Mouse (Mus musculus) neural tube, embryonic 14.5 days (tissue): ENCODE measurements at regions not wholly inside any gene's neighbourhood (a gene's known extent, or its start where the extent isn't known, plus 50 kb on each side); places are given as distances from the start of the nearest gene placed in this dataset.

Source experiments
- ATAC-seq: fragments of 200-750 bp; cut with Nextera tagmentation; 2 replicates; pipeline ENCODE4 v1.8.0; 2017; ENCODE audit warnings: low read depth, mild to moderate bottlenecking, moderate TSS enrichment, moderate library complexity
- H3K27ac ChIP-seq: fragments of 300-500 bp; sonication (generic); 2 replicates; pipeline ENCODE4 v1.5.1; 2014; ENCODE audit warnings: low read depth, mild to moderate bottlenecking, control low read depth, low read length, moderate library complexity, mixed read lengths
- H3K27me3 ChIP-seq: fragments of 300-500 bp; sonication (generic); 2 replicates; pipeline ENCODE4 v1.6.1; 2014; ENCODE audit warnings: low read length; ENCODE audit not compliant: control insufficient read depth, insufficient read depth
- H3K36me3 ChIP-seq: fragments of 300-500 bp; sonication (generic); 2 replicates; pipeline ENCODE4 v1.6.1; 2014; ENCODE audit warnings: low read length, mixed read lengths; ENCODE audit not compliant: control insufficient read depth, insufficient read depth
- H3K4me1 ChIP-seq: fragments of 300-500 bp; sonication (generic); 2 replicates; pipeline ENCODE4 v1.6.1; 2014; ENCODE audit warnings: low read length; ENCODE audit not compliant: control insufficient read depth, insufficient read depth
- H3K4me2 ChIP-seq: fragments of 300-500 bp; sonication (generic); 2 replicates; pipeline ENCODE4 v1.6.1; 2014; ENCODE audit warnings: mild to moderate bottlenecking, low read depth, low read length, control low read depth
- H3K4me3 ChIP-seq: fragments of 300-500 bp; sonication (generic); 2 replicates; pipeline ENCODE4 v1.5.1; 2014; ENCODE audit warnings: low read depth, low read length, control low read depth, mixed read lengths
- H3K9ac ChIP-seq: fragments of 300-500 bp; sonication (generic); replicated peaks from 2 replicates; pipeline ENCODE4 v1.6.1; 2014; ENCODE audit warnings: low read depth, mild to moderate bottlenecking, control low read depth, low read length, mixed read lengths
- H3K9me3 ChIP-seq: fragments of 300-500 bp; sonication (generic); 2 replicates; pipeline ENCODE4 v1.6.1; 2016; ENCODE audit warnings: low read length; ENCODE audit not compliant: control insufficient read depth
- WGBS: fragments of 180-500 bp; shearing (Covaris S2); extraction: QIAGEN DNeasy Blood & Tissue Kit; methylation state at CpG from one replicate; pipeline ENCODE4 v1.1.7; 2014; 5-methylcytosine and 5-hydroxymethylcytosine counted together

DNA sequence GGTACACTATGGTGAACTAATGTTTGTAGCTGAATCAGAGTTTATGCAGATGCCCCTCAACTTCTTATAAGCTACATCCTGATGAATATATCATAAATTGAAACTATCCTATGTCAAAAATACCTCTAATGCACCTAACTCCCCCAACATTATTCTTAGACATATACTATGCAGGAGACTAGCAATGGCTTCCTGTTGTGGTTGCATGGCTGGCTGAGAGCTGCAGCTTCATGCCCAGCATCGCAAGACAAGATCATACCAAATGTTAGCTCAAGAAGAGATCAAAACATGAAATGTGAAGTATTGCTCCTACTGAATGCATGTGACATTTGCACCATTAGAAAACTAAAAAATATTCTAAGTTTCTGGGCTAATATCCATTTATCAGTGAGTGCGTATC, 206.9 kb upstream of the Cited2 start:
- no peak overlapping the region for H3K9ac ChIP-seq
- H3K4me1 ChIP-seq = no peaks in the 10 kb centered on the region
- H3K36me3 ChIP-seq = no peaks in the 10 kb centered on the region
- no peak for ATAC-seq
- H3K27ac ChIP-seq = no peak overlapping the region
- H3K4me3 ChIP-seq = no peak overlapping the region
- H3K27me3 ChIP-seq = no peaks in the 10 kb centered on the region
- WGBS = 97% methylated on average over 2 of the region's 2 CpGs
- H3K4me2 ChIP-seq = no peak overlapping the region
- no peaks in the 10 kb centered on the region for H3K9me3 ChIP-seq

DNA sequence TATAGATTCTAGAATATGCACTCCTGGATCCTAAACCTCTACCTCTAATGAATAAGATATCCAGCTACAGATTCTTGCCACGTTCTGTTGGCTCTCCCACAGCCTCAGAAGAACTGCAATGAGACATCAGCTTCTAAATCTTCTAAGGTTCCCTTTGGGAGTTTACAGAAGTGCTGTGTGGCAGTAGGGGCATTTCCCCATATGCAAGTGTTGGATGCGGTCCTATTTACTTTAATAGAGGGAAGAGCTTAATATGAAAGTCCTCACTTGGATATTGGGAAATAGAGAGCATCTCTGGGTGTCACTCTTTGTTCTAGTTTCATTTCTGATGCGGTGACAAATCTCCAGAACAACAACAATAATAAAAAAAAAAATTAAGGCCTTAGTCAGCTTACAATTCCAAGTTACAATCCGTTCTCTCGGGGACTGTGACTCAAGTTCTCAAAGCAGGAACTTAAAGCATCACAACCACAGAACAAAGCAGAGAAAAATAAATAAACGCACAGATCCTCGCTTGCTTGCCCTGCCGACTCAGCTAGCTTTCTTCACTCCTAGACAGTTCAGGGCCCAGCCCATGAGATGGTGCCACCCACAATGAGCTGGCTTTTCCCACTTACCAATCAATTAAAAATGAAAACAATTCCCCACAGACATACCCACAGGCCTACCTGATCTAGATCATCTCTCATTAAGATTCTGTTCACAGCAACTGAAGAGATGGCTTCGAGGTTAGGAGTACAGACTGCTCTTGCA, 204.4 kb upstream of the Cited2 start:
- Histone ChIP-seq H3K27ac (no peak overlapping the region), H3K36me3 (no peaks in the 10 kb centered on the region), H3K9ac (no peak overlapping the region), H3K9me3 (no peaks in the 10 kb centered on the region), H3K4me3 (no peak overlapping the region), H3K4me1 (no peaks in the 10 kb centered on the region), H3K4me2 (no peak overlapping the region), H3K27me3 (no peaks in the 10 kb centered on the region)
- no peak for ATAC-seq
- WGBS = 74% methylated on average over 9 of the region's 9 CpGs

DNA sequence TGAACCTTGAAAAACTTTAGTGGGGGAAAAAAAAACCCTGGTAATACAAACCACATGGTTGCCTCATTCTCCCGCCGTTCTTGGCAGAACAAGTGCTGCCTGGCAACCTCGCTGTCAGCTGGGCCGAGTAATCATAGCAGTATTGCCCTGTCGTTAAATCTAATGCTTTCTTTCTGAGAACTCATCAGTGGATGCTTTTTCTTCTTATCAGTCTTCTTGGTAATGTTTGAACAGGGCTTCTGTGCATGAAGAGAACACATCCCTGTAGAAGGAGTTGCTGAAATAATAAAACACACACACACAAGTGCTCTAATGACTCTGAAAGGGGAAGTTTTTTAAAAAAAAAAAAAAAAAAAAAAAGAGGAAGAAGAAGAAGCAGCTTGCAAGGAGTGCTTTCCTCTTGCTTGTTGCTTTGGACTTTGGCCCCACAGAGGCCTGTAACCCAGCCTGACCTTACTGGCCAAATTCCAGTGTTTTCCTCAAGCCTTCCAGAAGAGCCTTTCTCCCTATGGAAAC, 200.9 kb upstream of the Cited2 start:
- H3K36me3 ChIP-seq = no peaks in the 10 kb centered on the region
- H3K4me1 ChIP-seq = no peaks in the 10 kb centered on the region
- H3K27ac ChIP-seq = no peak overlapping the region
- ATAC-seq = no peak
- no peaks in the 10 kb centered on the region for H3K27me3 ChIP-seq
- H3K9ac ChIP-seq = no peak overlapping the region
- no peak overlapping the region for H3K4me3 ChIP-seq
- H3K4me2 ChIP-seq = no peak overlapping the region
- WGBS = 16% methylated on average over 5 of the region's 5 CpGs
- no peaks in the 10 kb centered on the region for H3K9me3 ChIP-seq

DNA sequence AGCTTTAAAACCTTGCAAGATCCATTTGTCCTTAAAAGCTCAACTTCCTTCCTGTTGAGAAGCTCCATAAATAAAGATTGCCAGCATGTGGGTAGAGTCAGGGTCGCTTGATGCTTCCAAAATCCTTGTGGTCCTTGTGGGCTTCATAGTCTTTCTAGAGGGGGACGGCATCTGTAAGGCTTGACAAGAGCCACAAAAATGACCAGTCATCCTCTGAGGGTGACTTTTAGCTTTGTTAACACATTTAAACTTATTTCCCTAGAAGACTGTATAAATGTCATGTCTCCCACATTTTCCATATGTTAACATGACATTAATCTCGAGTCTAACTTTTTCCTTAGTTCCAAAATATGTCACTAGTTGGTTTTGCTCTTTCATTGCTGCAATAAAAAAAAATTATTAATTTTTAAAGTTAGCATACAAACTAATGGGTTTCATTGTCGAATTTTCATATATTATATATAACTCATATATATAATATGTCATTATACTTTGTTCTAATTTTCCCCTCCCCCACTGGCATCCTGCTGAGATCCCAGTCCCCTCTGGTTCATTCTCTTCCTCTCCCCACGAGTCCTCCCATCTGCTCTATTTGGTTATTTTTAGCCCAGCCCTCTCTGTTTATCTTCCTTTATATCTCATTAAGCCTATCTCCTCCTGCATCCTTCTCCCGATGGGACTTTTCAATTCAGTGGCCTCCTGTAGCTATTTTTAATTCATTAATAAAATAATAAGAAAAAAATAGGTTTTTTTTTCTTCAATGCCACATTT, 199.3 kb upstream of the Cited2 start:
- Histone ChIP-seq H3K36me3 (no peaks in the 10 kb centered on the region), H3K4me2 (no peak overlapping the region), H3K4me3 (no peak overlapping the region), H3K4me1 (no peaks in the 10 kb centered on the region), H3K27ac (no peak overlapping the region), H3K9ac (no peak overlapping the region), H3K9me3 (no peaks in the 10 kb centered on the region), H3K27me3 (no peaks in the 10 kb centered on the region)
- no peak for ATAC-seq
- WGBS = 76% methylated on average over 6 of the region's 6 CpGs

DNA sequence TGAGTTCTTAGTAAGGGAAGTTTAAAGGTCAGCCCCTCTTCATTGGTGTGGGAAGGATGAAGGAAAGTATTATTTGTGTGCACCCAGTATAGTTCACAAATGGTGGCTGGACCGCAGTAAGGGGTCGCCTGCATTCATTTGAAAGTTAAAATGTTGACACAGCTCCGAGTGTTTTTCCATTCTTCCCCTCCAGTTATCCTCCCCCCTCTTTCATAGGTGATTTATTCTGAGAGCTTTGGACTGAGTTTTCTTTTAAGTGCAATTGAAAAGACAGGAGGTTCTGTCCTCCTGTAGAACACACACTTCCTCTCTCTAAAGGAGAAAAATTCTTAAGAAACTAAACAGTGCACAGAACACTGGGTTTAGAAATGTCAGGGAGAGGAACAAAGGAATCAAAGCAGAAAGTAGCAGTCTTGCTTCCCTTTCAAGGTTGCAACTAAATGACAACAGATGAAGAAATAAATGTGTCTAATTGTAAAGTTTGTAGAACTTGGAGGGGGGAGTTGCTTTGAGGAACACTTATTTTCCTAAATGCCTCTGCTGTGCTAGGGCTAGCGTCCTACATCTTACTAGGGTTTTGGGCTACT, 195.8 kb upstream of the Cited2 start:
- no peaks in the 10 kb centered on the region for H3K9me3 ChIP-seq
- no peak overlapping the region for H3K9ac ChIP-seq
- ATAC-seq = no peak
- H3K27ac ChIP-seq = no peak overlapping the region
- H3K4me3 ChIP-seq = no peak overlapping the region
- H3K4me1 ChIP-seq = no peaks in the 10 kb centered on the region
- no peak overlapping the region for H3K4me2 ChIP-seq
- no peaks in the 10 kb centered on the region for H3K36me3 ChIP-seq
- whole genome bisulfite sequencing = 43% methylated on average over 4 of the region's 4 CpGs
- no peaks in the 10 kb centered on the region for H3K27me3 ChIP-seq

DNA sequence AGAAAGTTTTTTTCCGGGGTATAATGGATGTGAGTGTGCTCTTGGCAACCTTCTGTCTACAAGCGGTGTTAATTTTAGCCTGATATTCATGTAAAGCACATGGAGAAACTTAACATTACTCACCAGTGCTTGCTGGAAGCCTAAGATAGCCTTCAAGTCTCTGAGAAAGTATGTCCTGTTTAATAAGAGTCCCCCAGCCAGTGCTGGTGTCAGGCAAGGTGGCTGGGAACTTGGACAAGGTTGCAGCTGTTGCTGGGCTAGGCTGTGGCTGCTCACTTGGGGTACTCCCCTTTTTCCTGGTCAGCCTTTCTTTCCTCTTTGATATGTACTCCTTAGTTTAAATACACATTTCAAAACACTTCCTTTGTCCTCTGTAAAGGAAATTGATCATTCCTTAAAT, 194.9 kb upstream of the Cited2 start:
- H3K36me3 ChIP-seq = no peaks in the 10 kb centered on the region
- no peaks in the 10 kb centered on the region for H3K4me1 ChIP-seq
- H3K4me2 ChIP-seq = no peak overlapping the region
- H3K4me3 ChIP-seq = no peak overlapping the region
- no peak for ATAC-seq
- no peaks in the 10 kb centered on the region for H3K9me3 ChIP-seq
- 74% methylated on average over 2 of the region's 2 CpGs for WGBS
- H3K9ac ChIP-seq = no peak overlapping the region
- no peaks in the 10 kb centered on the region for H3K27me3 ChIP-seq
- H3K27ac ChIP-seq = no peak overlapping the region

DNA sequence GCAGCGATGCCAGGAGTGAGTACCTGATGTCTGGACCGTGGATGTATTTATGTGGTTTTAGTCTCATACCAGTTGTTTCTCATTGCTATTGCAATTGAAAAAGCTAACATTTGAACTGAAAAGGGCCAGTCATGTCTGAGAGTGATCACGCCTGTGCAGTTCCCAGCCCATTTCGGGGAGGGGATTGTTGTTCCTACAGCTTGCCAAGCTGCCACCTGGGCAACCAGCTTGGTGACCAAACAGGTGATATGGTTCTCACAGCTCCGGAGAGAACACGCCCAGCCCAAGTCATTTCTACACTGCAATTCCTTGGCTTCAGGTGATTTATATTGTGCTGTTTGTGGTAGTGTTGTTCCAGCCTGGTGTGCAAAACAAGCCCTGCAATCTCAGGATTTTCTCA, 194.2 kb upstream of the Cited2 start:
- H3K4me3 ChIP-seq = no peak overlapping the region
- no peaks in the 10 kb centered on the region for H3K4me1 ChIP-seq
- no peak for ATAC-seq
- H3K9me3 ChIP-seq = no peaks in the 10 kb centered on the region
- no peak overlapping the region for H3K4me2 ChIP-seq
- 79% methylated on average over 6 of the region's 6 CpGs for WGBS
- no peaks in the 10 kb centered on the region for H3K27me3 ChIP-seq
- H3K27ac ChIP-seq = no peak overlapping the region
- H3K36me3 ChIP-seq = no peaks in the 10 kb centered on the region
- H3K9ac ChIP-seq = no peak overlapping the region

DNA sequence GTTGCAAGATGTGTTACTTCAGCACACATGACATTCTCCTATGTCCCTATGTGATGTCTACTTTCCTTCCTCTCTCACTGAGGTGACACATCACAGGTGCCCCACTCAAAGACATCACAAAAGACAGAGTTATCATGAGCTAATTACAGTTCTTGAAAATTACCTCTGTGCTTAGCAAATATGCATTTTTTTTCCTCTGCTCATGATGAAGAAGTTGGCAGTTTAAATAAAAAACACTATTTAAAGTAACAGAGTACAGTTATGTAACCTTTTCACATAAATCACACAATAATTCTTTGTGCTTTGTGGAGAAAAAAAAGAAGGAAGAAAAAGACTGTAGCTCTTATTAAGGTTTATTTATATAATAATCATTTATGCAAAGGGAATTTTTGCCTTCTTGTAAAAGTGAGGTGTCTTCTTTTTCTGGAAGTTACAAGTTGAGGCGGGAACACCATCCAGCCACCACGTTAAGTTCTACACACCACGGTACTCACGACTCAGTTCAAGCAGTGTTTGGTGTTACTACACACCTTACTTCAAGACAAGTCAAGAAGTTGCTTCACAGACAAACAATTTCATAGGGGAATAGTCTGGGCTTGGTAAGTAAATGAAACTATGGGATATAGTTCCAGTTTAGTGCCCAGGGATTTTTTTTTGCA, 193.0 kb upstream of the Cited2 start:
- H3K4me1 ChIP-seq = no peaks in the 10 kb centered on the region
- no peak overlapping the region for H3K4me3 ChIP-seq
- H3K9ac ChIP-seq = no peak overlapping the region
- no peaks in the 10 kb centered on the region for H3K27me3 ChIP-seq
- ATAC-seq = no peak
- 95% methylated on average over 4 of the region's 4 CpGs for WGBS
- H3K27ac ChIP-seq = no peak overlapping the region
- no peaks in the 10 kb centered on the region for H3K36me3 ChIP-seq
- no peaks in the 10 kb centered on the region for H3K9me3 ChIP-seq
- no peak overlapping the region for H3K4me2 ChIP-seq
